Mouse (Mus musculus) frontal cortex, postnatal 25 days (tissue): ENCODE results near the gene 4933405L10Rik.

Experiments
- DNase-seq, 2 experiments: peaks; one replicate each; pipeline ENCODE4 v3.0.0; 2022; ENCODE audit warnings: low spot score in 2 of 2

Gene 4933405L10Rik

GRCm38 (mm10) chr8:105754688-105755087 is 47.2 kb downstream of the 4933405L10Rik start:
- no peak for DNase-seq

- no peak for DNase-seq
Measured at GRCm38 (mm10) chr8:105757796-105758276, 50.4 kb downstream of the 4933405L10Rik start.

- peak; percentile 94 to 96 for DNase-seq
Measured at GRCm38 (mm10) chr8:105758277-105759108, 51.0 kb downstream of the 4933405L10Rik start, which contains the start of gene Gfod2. Gene Gfod2 (minus strand): TSS chr8:105758664.
